Mouse (Mus musculus) thymus, adult 2 months (tissue): ENCODE results near the gene Cmss1. TPM values are rescaled to one million over a fixed set of nuclear protein-coding genes. Genes with fewer than 3 reads are reported as not detected.

Experiments used
- DNase-seq: peaks from one replicate; pipeline ENCODE4 v3.0.0; 2021
- H3K27ac ChIP-seq: fragments of 200-500 bp; 2 replicates; pipeline ENCODE4 v1.5.1; 2012; ENCODE audit warnings: low read length, control low read depth; ENCODE audit not compliant: control insufficient read depth, insufficient read depth
- H3K27me3 ChIP-seq: fragments of 200-500 bp; 2 replicates; pipeline ENCODE4 v1.6.1; 2012; ENCODE audit warnings: mild to moderate bottlenecking, low read length, moderate library complexity, mixed read lengths; ENCODE audit not compliant: control insufficient read depth, insufficient read depth
- H3K36me3 ChIP-seq: fragments of 200-500 bp; 2 replicates; pipeline ENCODE4 v1.6.1; 2012; ENCODE audit warnings: mild to moderate bottlenecking, low read length, moderate library complexity; ENCODE audit not compliant: control insufficient read depth, insufficient read depth
- H3K4me1 ChIP-seq: fragments of 200-500 bp; replicated peaks from 2 replicates; pipeline ENCODE4 v1.6.1; 2012; ENCODE audit warnings: low read length; ENCODE audit not compliant: control insufficient read depth, insufficient read depth
- H3K4me3 ChIP-seq: fragments of 200-500 bp; 2 replicates; pipeline ENCODE4 v1.5.1; 2012; ENCODE audit warnings: mild to moderate bottlenecking, low read length, control low read depth, moderate library complexity; ENCODE audit not compliant: control insufficient read depth, insufficient read depth
- CTCF ChIP-seq: fragments of 200-500 bp; IDR thresholded peaks from 2 replicates; pipeline ENCODE4 v1.5.1; 2012; ENCODE audit warnings: mild to moderate bottlenecking, control low read depth, low read length, moderate library complexity, borderline replicate concordance; ENCODE audit not compliant: control insufficient read depth, poor library complexity, insufficient read depth; ENCODE audit errors: extremely low read depth
- POLR2A ChIP-seq: fragments of 200-500 bp; IDR thresholded peaks from 2 replicates; pipeline ENCODE4 v1.6.1; 2012; ENCODE audit warnings: mild to moderate bottlenecking, low read length, control low read depth, moderate library complexity; ENCODE audit not compliant: control insufficient read depth, poor library complexity, insufficient read depth; ENCODE audit errors: extremely low read depth
- WGBS: fragments of 180-500 bp; shearing (Covaris S2); methylation state at CpG from one replicate; pipeline ENCODE4 v1.1.7; 2018; 5-methylcytosine and 5-hydroxymethylcytosine counted together
- polyA plus RNA-seq: library from polyadenylated mRNA; depleted of rRNA; stranded (reverse); fragments of >200 nt; gene quantifications from 2 replicates; pipeline ENCODE4 v1.2.3, GENCODE M21; 2012

Gene Cmss1
- polyA plus RNA-seq, 1 experiment: 6.2 TPM

DNA sequence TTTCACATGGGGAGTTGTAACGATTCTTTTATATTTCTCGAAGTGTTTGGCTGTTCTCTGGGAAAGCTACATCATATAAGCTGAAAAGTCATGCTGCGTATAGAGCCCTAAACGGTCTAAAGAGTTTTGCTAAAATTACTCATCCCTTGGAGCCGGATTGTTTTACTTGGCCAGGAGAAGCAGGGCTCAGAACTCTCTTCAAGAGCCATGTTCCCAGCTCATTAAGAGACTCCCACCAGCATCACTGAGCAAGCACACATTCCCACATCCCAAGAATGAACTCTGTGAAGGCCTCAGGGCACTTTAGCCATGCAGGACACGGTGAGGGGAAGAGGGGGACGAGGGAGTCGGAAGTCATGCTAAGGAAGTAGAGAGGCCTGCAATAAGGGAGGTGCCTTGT, 277.6 kb downstream of the Cmss1 start:
- Histone ChIP-seq H3K36me3 (no peaks in the 10 kb centered on the region), H3K4me3 (no peak overlapping the region), H3K27ac (no peak overlapping the region), H3K27me3 (no peaks in the 10 kb centered on the region), H3K4me1 (peaks cover 2% of the 10 kb centered on the region; the same call in 1 of the 2 replicates)
- no peak for TF ChIP-seq POLR2A
- TF ChIP-seq CTCF: no peak
- DNase-seq: no peak
- 50% methylated on average over 8 of the region's 8 CpGs for WGBS

DNA sequence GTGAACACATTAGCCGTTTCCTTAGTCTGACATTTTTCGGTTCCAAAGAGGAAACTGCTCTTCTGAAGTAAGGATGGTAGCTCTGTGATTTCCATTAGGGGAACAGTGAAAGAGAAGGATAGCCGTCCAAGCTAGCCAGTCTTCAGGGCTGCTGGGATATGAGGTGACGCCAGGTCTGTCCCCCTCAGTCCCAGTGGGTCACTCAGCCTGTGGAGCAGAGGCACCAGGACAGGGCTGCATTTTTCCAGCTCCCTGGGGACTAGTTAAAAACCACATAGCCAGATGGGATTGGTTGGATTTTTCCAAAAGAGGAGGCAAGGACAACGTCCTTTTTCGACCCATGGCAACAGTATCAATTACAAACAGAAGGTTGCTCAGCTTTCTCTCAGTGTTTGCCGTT, 279.7 kb downstream of the Cmss1 start:
- Histone ChIP-seq H3K4me3 (no peak overlapping the region), H3K27me3 (no peaks in the 10 kb centered on the region), H3K36me3 (no peaks in the 10 kb centered on the region), H3K27ac (no peak overlapping the region), H3K4me1 (peaks cover 2% of the 10 kb centered on the region; the same call in 1 of the 2 replicates)
- no peak for DNase-seq
- TF ChIP-seq POLR2A: no peak
- TF ChIP-seq CTCF: no peak
- 89% methylated on average over 7 of the region's 7 CpGs for WGBS

DNA sequence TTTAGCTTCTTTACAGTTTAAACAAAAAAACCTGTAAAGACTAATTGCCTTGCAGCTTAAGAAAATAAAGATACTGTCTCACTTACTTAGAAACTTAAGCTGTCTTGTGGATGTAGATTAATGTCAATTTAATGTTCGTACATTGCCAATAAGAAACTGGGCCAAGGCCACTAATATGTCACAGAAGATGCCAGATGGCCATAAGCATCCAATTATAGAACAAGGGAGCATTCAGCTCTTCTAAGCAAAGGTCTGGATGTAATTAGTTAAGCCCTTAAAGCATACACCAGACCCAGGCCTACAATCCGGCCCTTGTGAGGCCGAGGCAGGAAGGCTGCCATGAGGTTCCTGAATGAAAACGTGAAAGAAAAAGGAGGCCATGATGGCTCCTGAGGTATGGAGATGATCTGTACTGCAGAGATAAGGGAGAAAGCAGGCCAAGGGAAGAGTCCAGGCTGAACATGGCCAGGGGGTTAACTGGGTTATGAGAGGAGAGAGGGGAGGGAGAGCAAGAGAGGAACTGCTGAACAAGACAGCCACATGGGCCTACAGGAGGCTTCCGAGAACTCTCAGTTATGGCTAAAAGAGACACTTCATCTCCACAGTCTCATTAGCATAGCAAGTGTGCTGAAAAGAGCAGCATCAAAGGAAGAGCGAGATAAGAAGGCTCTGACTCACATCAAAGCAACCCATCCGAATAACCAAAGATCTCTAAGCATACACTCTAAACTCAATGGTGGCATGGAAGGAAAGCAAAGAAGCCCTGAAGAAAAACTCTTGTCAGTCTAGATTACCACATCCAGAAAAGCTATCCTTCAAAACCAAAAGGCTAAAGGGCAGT, 287.2 kb downstream of the Cmss1 start:
- Histone ChIP-seq H3K4me1 (peaks cover 8% of the 10 kb centered on the region), H3K36me3 (no peaks in the 10 kb centered on the region), H3K4me3 (no peak overlapping the region), H3K27me3 (no peaks in the 10 kb centered on the region), H3K27ac (peak overlapping the region; percentile 57; the same call in 1 of the 2 replicates)
- no peak for TF ChIP-seq POLR2A
- no peak for TF ChIP-seq CTCF
- 62% methylated on average over 7 of the region's 7 CpGs for WGBS
- DNase-seq: no peak

DNA sequence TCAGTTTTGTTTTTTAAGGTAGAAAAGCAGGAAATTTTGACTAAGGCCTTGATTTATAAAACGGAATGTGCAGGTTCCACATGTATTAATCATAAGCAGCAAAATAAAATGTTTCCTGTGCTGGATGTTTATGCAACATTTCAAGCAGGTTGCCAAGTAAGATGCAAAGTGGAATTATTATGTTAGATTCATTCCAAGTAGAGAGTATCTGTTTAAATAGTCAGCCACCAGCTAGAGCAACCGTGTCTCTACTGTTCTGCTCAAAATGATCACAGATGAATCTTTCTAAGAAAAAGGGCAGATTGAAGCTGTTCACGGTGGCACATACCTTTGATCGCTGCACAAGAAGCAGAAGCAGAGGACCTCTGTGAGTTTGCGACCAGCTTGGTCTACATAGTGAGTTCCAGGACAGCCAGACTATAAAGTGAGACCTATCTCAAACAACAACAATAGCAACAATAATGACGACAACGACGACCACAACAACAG, 288.0 kb downstream of the Cmss1 start:
- Histone ChIP-seq H3K4me1 (peaks cover 8% of the 10 kb centered on the region), H3K4me3 (no peak overlapping the region), H3K36me3 (no peaks in the 10 kb centered on the region), H3K27ac (no peak overlapping the region), H3K27me3 (no peaks in the 10 kb centered on the region)
- DNase-seq: no peak
- 90% methylated on average over 8 of the region's 8 CpGs for WGBS
- TF ChIP-seq CTCF: no peak
- TF ChIP-seq POLR2A: no peak

DNA sequence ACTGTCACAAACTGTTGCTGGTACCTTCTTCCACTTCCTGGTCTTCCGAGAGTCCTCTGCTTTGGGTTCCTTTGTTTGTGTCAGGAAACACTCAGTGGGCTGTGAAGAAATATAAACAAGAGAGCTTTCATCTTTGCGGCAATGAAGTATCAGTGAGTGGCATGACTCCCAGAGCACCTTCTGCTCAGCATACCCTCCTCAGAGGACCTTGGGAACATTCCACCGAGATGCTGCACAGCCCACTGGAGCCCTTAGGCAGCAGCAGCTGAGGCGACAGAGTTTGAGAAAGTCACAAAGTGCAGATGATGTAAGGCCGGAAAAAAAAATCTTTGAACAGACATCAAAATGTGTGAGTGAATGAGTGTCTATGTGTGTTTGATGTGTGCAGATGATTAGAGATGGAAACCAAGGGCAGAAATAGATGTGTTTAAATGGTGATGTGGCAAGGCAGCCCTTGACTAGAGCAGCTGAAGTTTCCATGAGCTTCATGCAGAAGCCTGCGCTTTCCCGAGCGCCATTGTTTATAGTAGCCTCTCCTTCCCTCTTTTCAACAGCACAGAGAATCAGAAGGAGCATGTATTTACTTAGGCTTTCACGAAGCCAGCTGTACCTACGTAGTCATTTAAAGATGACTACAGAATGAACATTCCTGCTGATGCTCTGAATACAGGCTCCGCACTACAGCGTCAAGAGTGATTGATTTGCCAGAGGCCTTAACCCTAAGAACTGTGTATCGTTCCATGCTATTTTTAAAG, 288.6 kb downstream of the Cmss1 start:
- Histone ChIP-seq H3K4me1 (peaks cover 8% of the 10 kb centered on the region), H3K27me3 (no peaks in the 10 kb centered on the region), H3K27ac (no peak overlapping the region), H3K4me3 (no peak overlapping the region), H3K36me3 (no peaks in the 10 kb centered on the region)
- WGBS: 80% methylated on average over 13 of the region's 13 CpGs
- DNase-seq: no peak
- TF ChIP-seq CTCF (no peak), POLR2A (no peak)

DNA sequence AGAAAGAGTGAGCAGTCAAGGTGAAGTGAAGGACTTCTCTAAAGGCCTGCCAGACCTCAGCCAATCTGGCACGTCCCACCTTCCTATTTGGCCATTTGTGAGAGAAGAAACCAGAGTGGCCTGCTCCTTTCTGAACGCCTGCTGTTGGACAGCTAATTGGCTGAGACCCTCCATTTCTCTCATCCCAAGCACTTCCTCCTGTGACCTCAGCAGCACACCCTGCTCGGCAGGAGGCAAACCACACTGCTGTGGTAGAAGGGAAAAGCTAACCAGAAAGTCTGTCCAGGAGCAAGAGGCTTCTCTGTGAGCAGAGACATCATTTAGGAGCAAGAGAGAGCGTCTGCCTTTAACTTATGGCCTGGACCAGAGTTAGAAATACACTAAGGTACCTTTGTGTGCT, 289.5 kb downstream of the Cmss1 start:
- Histone ChIP-seq H3K4me1 (peaks cover 8% of the 10 kb centered on the region), H3K36me3 (no peaks in the 10 kb centered on the region), H3K27ac (no peak overlapping the region), H3K27me3 (no peaks in the 10 kb centered on the region), H3K4me3 (no peak overlapping the region)
- TF ChIP-seq CTCF (no peak), POLR2A (no peak)
- 25% methylated on average over 4 of the region's 4 CpGs for WGBS
- no peak for DNase-seq

DNA sequence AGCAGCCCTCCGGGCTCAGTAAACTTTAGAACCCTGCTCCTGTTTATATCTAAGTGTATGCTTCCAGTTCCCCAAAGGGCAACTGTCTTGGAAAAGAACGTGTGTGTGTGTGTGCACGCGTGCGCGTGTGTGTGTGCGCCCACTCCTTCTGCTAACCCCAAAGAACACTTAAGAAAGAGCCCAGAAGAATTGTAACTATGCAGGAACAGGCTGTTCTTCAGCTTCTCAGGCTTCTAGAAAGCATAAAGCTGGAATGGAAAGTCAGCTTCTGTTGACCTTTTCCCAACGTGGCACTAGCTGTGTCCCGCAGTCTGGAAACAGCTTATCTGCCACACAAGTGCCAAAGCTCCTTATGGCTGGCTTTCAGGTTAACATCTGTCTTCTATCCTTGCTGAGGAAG, 291.6 kb downstream of the Cmss1 start:
- H3K36me3 ChIP-seq: no peaks in the 10 kb centered on the region
- H3K4me3 ChIP-seq: no peak overlapping the region
- 95% methylated on average over 9 of the region's 9 CpGs for WGBS
- no peak for DNase-seq
- TF ChIP-seq CTCF (no peak), POLR2A (no peak)
- peaks cover 6% of the 10 kb centered on the region for H3K4me1 ChIP-seq
- no peaks in the 10 kb centered on the region for H3K27me3 ChIP-seq
- H3K27ac ChIP-seq: no peak overlapping the region
